Mouse (Mus musculus): ENCODE results near the gene Astn1. TPM values are rescaled to one million over a fixed set of nuclear protein-coding genes. Genes with fewer than 3 reads are reported as not detected.

Gene Astn1
- polyA plus RNA-seq, 1 experiment from 2014 or later, result 9.4 TPM

- H3K27ac ChIP-seq (replicated peaks), result no peak overlapping the region
- WGBS, result 80% methylated on average over 7 of the region's 7 CpGs
- no peak for DNase-seq (ENCODE audit: low spot score)
- no peaks in the 10 kb centered on the region for H3K27me3 ChIP-seq (ENCODE audit: low read depth, poor library complexity, severe bottlenecking)
- H3K4me3 ChIP-seq, result no peak overlapping the region
- no peaks in the 10 kb centered on the region for H3K9me3 ChIP-seq (replicated peaks)
- no peaks in the 10 kb centered on the region for H3K36me3 ChIP-seq
- H3K4me1 ChIP-seq, result peaks cover 4% of the 10 kb centered on the region; the same call in 1 of the 2 replicates
Measured at GRCm38 (mm10) chr1:158447956-158448355, 85.9 kb downstream of the Astn1 start.

GRCm38 (mm10) chr1:158452675-158453074, 90.6 kb downstream of the Astn1 start:
- Histone ChIP-seq H3K36me3 (no peaks in the 10 kb centered on the region), H3K4me3 (no peak overlapping the region), H3K4me1 (peaks cover 4% of the 10 kb centered on the region; the same call in 1 of the 2 replicates), H3K27me3 (ENCODE audit: low read depth, poor library complexity, severe bottlenecking) (no peaks in the 10 kb centered on the region), H3K9me3 (replicated peaks) (no peaks in the 10 kb centered on the region), H3K27ac (replicated peaks) (no peak overlapping the region)
- no peak for DNase-seq (ENCODE audit: low spot score)

- DNase-seq (ENCODE audit: low spot score), result no peak
- Histone ChIP-seq H3K36me3 (no peaks in the 10 kb centered on the region), H3K27ac (replicated peaks) (no peak overlapping the region), H3K4me1 (no peaks in the 10 kb centered on the region), H3K9me3 (replicated peaks) (no peaks in the 10 kb centered on the region), H3K4me3 (no peak overlapping the region), H3K27me3 (ENCODE audit: low read depth, poor library complexity, severe bottlenecking) (no peaks in the 10 kb centered on the region)
- 89% methylated on average over 5 of the region's 5 CpGs for WGBS
Measured at GRCm38 (mm10) chr1:158453587-158453986, 91.5 kb downstream of the Astn1 start.

- Histone ChIP-seq H3K36me3 (no peaks in the 10 kb centered on the region), H3K4me1 (no peaks in the 10 kb centered on the region), H3K27me3 (ENCODE audit: low read depth, poor library complexity, severe bottlenecking) (no peaks in the 10 kb centered on the region), H3K9me3 (replicated peaks) (no peaks in the 10 kb centered on the region), H3K4me3 (no peak overlapping the region), H3K27ac (replicated peaks) (no peak overlapping the region)
- DNase-seq (ENCODE audit: low spot score), result no peak
- WGBS, result 79% methylated on average over 6 of the region's 6 CpGs
Measured at GRCm38 (mm10) chr1:158463975-158464374, 101.9 kb downstream of the Astn1 start.

- no peaks in the 10 kb centered on the region for H3K27me3 ChIP-seq (ENCODE audit: low read depth, poor library complexity, severe bottlenecking)
- no peaks in the 10 kb centered on the region for H3K9me3 ChIP-seq (replicated peaks)
- no peaks in the 10 kb centered on the region for H3K36me3 ChIP-seq
- DNase-seq (ENCODE audit: low spot score), result no peak
- H3K4me1 ChIP-seq, result no peaks in the 10 kb centered on the region
- H3K4me3 ChIP-seq, result no peak overlapping the region
- H3K27ac ChIP-seq (replicated peaks), result no peak overlapping the region
- WGBS, result 54% methylated on average over 6 of the region's 6 CpGs
Measured at GRCm38 (mm10) chr1:158465286-158465685, 103.2 kb downstream of the Astn1 start.

- Histone ChIP-seq H3K27ac (replicated peaks) (no peak overlapping the region), H3K27me3 (ENCODE audit: low read depth, poor library complexity, severe bottlenecking) (no peaks in the 10 kb centered on the region), H3K36me3 (peaks cover 13% of the 10 kb centered on the region; the same call in 1 of the 2 replicates), H3K9me3 (replicated peaks) (0 out of 2 replicates have a peak, but pooled peaks cover 3% of the 10 kb centered on the region), H3K4me3 (no peak overlapping the region), H3K4me1 (no peaks in the 10 kb centered on the region)
- no peak for DNase-seq (ENCODE audit: low spot score)
- WGBS, result 98% methylated on average over 1 of the region's 1 CpGs
Measured at GRCm38 (mm10) chr1:158477841-158478240, 115.8 kb downstream of the Astn1 start.

- peaks cover 5% of the 10 kb centered on the region; the same call in 1 of the 2 replicates for H3K36me3 ChIP-seq
- WGBS, result 82% methylated on average over 6 of the region's 6 CpGs
- DNase-seq (ENCODE audit: low spot score), result no peak
- no peak overlapping the region for H3K4me3 ChIP-seq
- H3K9me3 ChIP-seq (replicated peaks), result 0 out of 2 replicates have a peak, but pooled peaks cover 3% of the 10 kb centered on the region
- no peaks in the 10 kb centered on the region for H3K27me3 ChIP-seq (ENCODE audit: low read depth, poor library complexity, severe bottlenecking)
- H3K27ac ChIP-seq (replicated peaks), result no peak overlapping the region
- no peaks in the 10 kb centered on the region for H3K4me1 ChIP-seq
Measured at GRCm38 (mm10) chr1:158480285-158480684, 118.2 kb downstream of the Astn1 start.

GRCm38 (mm10) chr1:158483733-158484132, 121.7 kb downstream of the Astn1 start:
- peaks cover 4% of the 10 kb centered on the region for H3K4me1 ChIP-seq
- H3K36me3 ChIP-seq, result peaks cover 5% of the 10 kb centered on the region; the same call in 1 of the 2 replicates
- 94% methylated on average over 2 of the region's 2 CpGs for WGBS

GRCm38 (mm10) chr1:158489521-158490021, 127.5 kb downstream of the Astn1 start:
- peak overlapping the region; percentile 78 for H3K27ac ChIP-seq (replicated peaks)
- peak; percentile 21 for DNase-seq (ENCODE audit: low spot score)
- no peaks in the 10 kb centered on the region for H3K9me3 ChIP-seq (replicated peaks)
- H3K4me1 ChIP-seq, result peaks cover 26% of the 10 kb centered on the region
- H3K27me3 ChIP-seq (ENCODE audit: low read depth, poor library complexity, severe bottlenecking), result no peaks in the 10 kb centered on the region
- H3K4me3 ChIP-seq, result no peak overlapping the region
- H3K36me3 ChIP-seq, result no peaks in the 10 kb centered on the region
- WGBS, result 25% methylated on average over 4 of the region's 4 CpGs

More at GRCm38 (mm10) chr1:158483733-158484132, 121.7 kb downstream of the Astn1 start:
- Histone ChIP-seq H3K4me3 (no peak overlapping the region), H3K9me3 (replicated peaks) (0 out of 2 replicates have a peak, but pooled peaks cover 3% of the 10 kb centered on the region), H3K27me3 (ENCODE audit: low read depth, poor library complexity, severe bottlenecking) (no peaks in the 10 kb centered on the region), H3K27ac (replicated peaks) (no peak overlapping the region)
- DNase-seq (ENCODE audit: low spot score), result no peak

- 27% methylated on average over 1 of the region's 1 CpGs for WGBS
- no peaks in the 10 kb centered on the region for H3K9me3 ChIP-seq (replicated peaks)
- H3K27ac ChIP-seq (replicated peaks), result peak overlapping the region; percentile 78
- no peaks in the 10 kb centered on the region for H3K27me3 ChIP-seq (ENCODE audit: low read depth, poor library complexity, severe bottlenecking)
- H3K36me3 ChIP-seq, result no peaks in the 10 kb centered on the region
- no peak for DNase-seq (ENCODE audit: low spot score)
- H3K4me3 ChIP-seq, result no peak overlapping the region
- H3K4me1 ChIP-seq, result peaks cover 26% of the 10 kb centered on the region
Measured at GRCm38 (mm10) chr1:158490175-158490574, 128.1 kb downstream of the Astn1 start.

GRCm38 (mm10) chr1:158493289-158493688, 131.2 kb downstream of the Astn1 start:
- DNase-seq (ENCODE audit: low spot score), result no peak
- no peaks in the 10 kb centered on the region for H3K27me3 ChIP-seq (ENCODE audit: low read depth, poor library complexity, severe bottlenecking)
- WGBS, result 40% methylated on average over 3 of the region's 3 CpGs
- no peaks in the 10 kb centered on the region for H3K36me3 ChIP-seq
- H3K4me1 ChIP-seq, result peaks cover 26% of the 10 kb centered on the region
- H3K27ac ChIP-seq (replicated peaks), result no peak overlapping the region
- H3K9me3 ChIP-seq (replicated peaks), result no peaks in the 10 kb centered on the region
- no peak overlapping the region for H3K4me3 ChIP-seq

- H3K4me3 ChIP-seq, result no peak overlapping the region
- H3K27me3 ChIP-seq (ENCODE audit: low read depth, poor library complexity, severe bottlenecking), result 0 out of 2 replicates have a peak, but pooled peaks cover 3% of the 10 kb centered on the region
- H3K36me3 ChIP-seq, result peaks cover 9% of the 10 kb centered on the region
- H3K9me3 ChIP-seq (replicated peaks), result no peaks in the 10 kb centered on the region
- peaks cover 21% of the 10 kb centered on the region for H3K4me1 ChIP-seq
- no peak for DNase-seq (ENCODE audit: low spot score)
- WGBS, result 85% methylated on average over 4 of the region's 4 CpGs
- no peak overlapping the region for H3K27ac ChIP-seq (replicated peaks)
Measured at GRCm38 (mm10) chr1:158500140-158500539, 138.1 kb downstream of the Astn1 start.

GRCm38 (mm10) chr1:158501019-158501418, 138.9 kb downstream of the Astn1 start:
- H3K36me3 ChIP-seq, result peaks cover 18% of the 10 kb centered on the region
- no peak overlapping the region for H3K4me3 ChIP-seq
- no peaks in the 10 kb centered on the region for H3K9me3 ChIP-seq (replicated peaks)
- H3K27ac ChIP-seq (replicated peaks), result no peak overlapping the region; the same call in 1 of the 2 replicates
- peaks cover 7% of the 10 kb centered on the region; the same call in 1 of the 2 replicates for H3K27me3 ChIP-seq (ENCODE audit: low read depth, poor library complexity, severe bottlenecking)
- peaks cover 21% of the 10 kb centered on the region for H3K4me1 ChIP-seq
- 44% methylated on average over 4 of the region's 4 CpGs for WGBS
- peak; percentile 23 for DNase-seq (ENCODE audit: low spot score)

Measured in midbrain, embryonic 10.5 days (tissue).